In the genomic region with DNA sequence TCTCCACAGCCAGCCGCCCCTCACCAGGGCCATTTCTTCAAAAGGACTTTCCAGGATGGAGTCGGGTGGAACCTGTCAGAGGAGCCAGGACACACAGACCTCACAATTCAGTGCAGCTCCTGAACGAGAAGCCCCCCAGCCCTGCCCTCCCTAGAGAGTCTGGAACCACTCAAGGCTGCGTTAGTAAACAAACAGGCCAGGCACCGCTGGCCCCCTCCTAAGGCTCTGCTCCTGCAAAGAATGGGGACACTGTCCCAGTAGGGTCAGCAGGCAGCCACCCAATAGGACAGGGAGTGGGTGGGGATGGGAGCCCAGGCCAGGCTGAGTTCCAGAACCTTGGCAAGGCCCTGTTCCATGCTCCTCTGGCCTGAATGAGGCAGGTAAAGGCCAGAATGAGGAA, we compare ENCODE assay signal across 12 mouse cellular contexts. TPM values are rescaled to one million over a fixed set of nuclear protein-coding genes. Genes with fewer than 3 reads are reported as not detected.
A peak's percentile ranks its signal among the peaks of the same experiment; 100 is the strongest.
DNase-seq lines count a peak whose midpoint lies in the region; ATAC-seq and TF ChIP-seq lines count a peak whose summit lies in the region.
"Had no signal": no experiment of that assay in that cellular context is flagged by ENCODE, and none has a peak within 500 bp of the region (broad histone marks: within the 10 kb centered on the region; RNA-seq: fewer than 3 reads in every experiment).

No protein-coding gene starts in this region.

- no peak for TF ChIP-seq CTCF in forebrain, postnatal 0 days (IDR thresholded peaks at IDR 0.05; ENCODE audit: low read depth)

- H3K4me2 ChIP-seq in forebrain, postnatal 0 days (ENCODE audit: low read depth): no peak overlapping the region
- H3K4me2 ChIP-seq in forebrain, embryonic 11.5 days (ENCODE audit: low read depth, low read length, severe bottlenecking): no peak overlapping the region
- H3K4me2 ChIP-seq in intestine, embryonic 16.5 days (ENCODE audit: low read depth, low read length): no peak overlapping the region
- no peak overlapping the region for H3K4me2 ChIP-seq in intestine, embryonic 15.5 days (replicated peaks)
- H3K4me2 ChIP-seq: liver, embryonic 11.5 days had no signal

- 51% methylated on average over 5 of the region's 5 CpGs for WGBS in forebrain, postnatal 0 days
- 72% methylated on average over 5 of the region's 5 CpGs for WGBS in forebrain, embryonic 11.5 days
- 35% methylated on average over 5 of the region's 5 CpGs for WGBS in intestine, embryonic 16.5 days
- WGBS in intestine, embryonic 15.5 days: 20% methylated on average over 5 of the region's 5 CpGs

- ATAC-seq in forebrain, postnatal 0 days: peak; percentile 25; the same call in 1 of the 2 replicates
- ATAC-seq in forebrain, embryonic 11.5 days (replicated peaks; ENCODE audit: low FRiP score): no peak
- 0 out of 2 replicates have a peak, but pooled peaks have one; percentile 14 for ATAC-seq in intestine, embryonic 16.5 days
- no peak for ATAC-seq in intestine, embryonic 15.5 days
- ATAC-seq: intestine, postnatal 0 days had no signal

- no peak overlapping the region for H3K27ac ChIP-seq in forebrain, postnatal 0 days (ENCODE audit: low read depth, low read length)
- H3K27ac ChIP-seq in forebrain, embryonic 11.5 days (ENCODE audit: low read depth, low read length): no peak overlapping the region
- H3K27ac ChIP-seq in intestine, embryonic 16.5 days (ENCODE audit: low read length): no peak overlapping the region
- H3K27ac ChIP-seq in intestine, embryonic 15.5 days: no peak overlapping the region

- H3K27me3 ChIP-seq in forebrain, postnatal 0 days (ENCODE audit: insufficient read depth, low read length): no peaks in the 10 kb centered on the region
- no peaks in the 10 kb centered on the region for H3K27me3 ChIP-seq in forebrain, embryonic 11.5 days (ENCODE audit: control insufficient read depth, insufficient read depth, low read length)
- no peaks in the 10 kb centered on the region for H3K27me3 ChIP-seq in intestine, embryonic 16.5 days (replicated peaks; ENCODE audit: control insufficient read depth, insufficient read depth, low read length)
- H3K27me3 ChIP-seq in intestine, embryonic 15.5 days (replicated peaks): no peaks in the 10 kb centered on the region

- H3K4me1 ChIP-seq in forebrain, postnatal 0 days (ENCODE audit: insufficient read depth): no peaks in the 10 kb centered on the region; the same call in 1 of the 2 replicates
- peaks cover 12% of the 10 kb centered on the region for H3K4me1 ChIP-seq in forebrain, embryonic 11.5 days (replicated peaks; ENCODE audit: control insufficient read depth, insufficient read depth, low read length)
- no peaks in the 10 kb centered on the region for H3K4me1 ChIP-seq in intestine, embryonic 16.5 days (ENCODE audit: control insufficient read depth, insufficient read depth, low read length)
- H3K4me1 ChIP-seq in intestine, embryonic 15.5 days (replicated peaks): peaks cover 3% of the 10 kb centered on the region; the same call in 1 of the 2 replicates

- no peaks in the 10 kb centered on the region; the same call in 1 of the 2 replicates for H3K36me3 ChIP-seq in forebrain, postnatal 0 days (ENCODE audit: insufficient read depth)
- no peaks in the 10 kb centered on the region for H3K36me3 ChIP-seq in forebrain, embryonic 11.5 days (ENCODE audit: control insufficient read depth, insufficient read depth, low read length)
- H3K36me3 ChIP-seq in intestine, embryonic 16.5 days (ENCODE audit: control insufficient read depth, insufficient read depth, low read length): no peaks in the 10 kb centered on the region
- no peaks in the 10 kb centered on the region for H3K36me3 ChIP-seq in intestine, embryonic 15.5 days

- H3K9me3 ChIP-seq in forebrain, postnatal 0 days (ENCODE audit: low read length): no peaks in the 10 kb centered on the region
- H3K9me3 ChIP-seq in forebrain, embryonic 11.5 days (ENCODE audit: control insufficient read depth, low read length): no peaks in the 10 kb centered on the region
- H3K9me3 ChIP-seq in intestine, embryonic 16.5 days (ENCODE audit: control insufficient read depth, low read length): no peaks in the 10 kb centered on the region
- H3K9me3 ChIP-seq in intestine, embryonic 15.5 days: no peaks in the 10 kb centered on the region

- DNase-seq in forebrain, postnatal 0 days: no peak
- no peak for DNase-seq in forebrain, embryonic 11.5 days (ENCODE audit: low spot score)
- DNase-seq in right cerebral cortex, adult 18-20 months: peak; percentile 70
- DNase-seq in right cerebral cortex, postnatal 4 days: no peak
- DNase-seq in kidney, adult 11 months: no peak
- DNase-seq: adrenal gland, postnatal 10 days; heart, postnatal 14 days; kidney, postnatal 14 days had no signal

- no peak overlapping the region for H3K9ac ChIP-seq in forebrain, postnatal 0 days
- H3K9ac ChIP-seq in forebrain, embryonic 11.5 days (ENCODE audit: low read length): no peak overlapping the region
- no peak overlapping the region for H3K9ac ChIP-seq in intestine, embryonic 16.5 days (ENCODE audit: low read depth, low read length)
- no peak overlapping the region for H3K9ac ChIP-seq in intestine, embryonic 15.5 days

- H3K4me3 ChIP-seq in forebrain, postnatal 0 days (ENCODE audit: low read depth, low read length): no peak overlapping the region
- no peak overlapping the region for H3K4me3 ChIP-seq in forebrain, embryonic 11.5 days (ENCODE audit: low read depth, low read length)
- H3K4me3 ChIP-seq in intestine, embryonic 16.5 days (ENCODE audit: low read length): no peak overlapping the region
- H3K4me3 ChIP-seq in intestine, embryonic 15.5 days (replicated peaks): no peak overlapping the region

RNA-seq across cellular contexts. Expression of a gene that starts 5.5 kb away (rescaled TPM):
- total RNA-seq in forebrain, postnatal 0 days (2014; rRNA removed): 14.8 and 20.4 TPM in 2 replicates
- polyA plus RNA-seq in forebrain, postnatal 0 days (2015; fragmentation: Nextera tagmentation; extraction: Ambion mirVana): 22.1 and 22.8 TPM in 2 replicates
- 4.1 and 4.5 TPM in 2 replicates for polyA plus RNA-seq in forebrain, embryonic 11.5 days (2014; fragmentation: Nextera tagmentation; extraction: Ambion mirVana)
- polyA plus RNA-seq in intestine, embryonic 16.5 days (2015; fragmentation: Nextera tagmentation; extraction: Ambion mirVana): 15.1 and 15.8 TPM in 2 replicates
- polyA plus RNA-seq in intestine, embryonic 15.5 days (2015; fragmentation: Nextera tagmentation; extraction: Ambion mirVana): 14.6 and 15.3 TPM in 2 replicates

RNA-seq across cellular contexts. Expression of a gene that starts 48.6 kb away (rescaled TPM):
- 28.9 and 44.9 TPM in 2 replicates for total RNA-seq in forebrain, postnatal 0 days (2014; rRNA removed)
- 88.4 and 97.7 TPM in 2 replicates for polyA plus RNA-seq in forebrain, postnatal 0 days (2015; fragmentation: Nextera tagmentation; extraction: Ambion mirVana)
- polyA plus RNA-seq in forebrain, embryonic 11.5 days (2014; fragmentation: Nextera tagmentation; extraction: Ambion mirVana): 52.2 and 58.6 TPM in 2 replicates
- polyA plus RNA-seq in intestine, embryonic 16.5 days (2015; fragmentation: Nextera tagmentation; extraction: Ambion mirVana): 85.9 and 89.2 TPM in 2 replicates
- polyA plus RNA-seq in intestine, embryonic 15.5 days (2015; fragmentation: Nextera tagmentation; extraction: Ambion mirVana): 87.7 and 87.9 TPM in 2 replicates

RNA-seq across cellular contexts. Expression of a gene that starts 49.5 kb away (rescaled TPM):
- 299 and 313 TPM in 2 replicates for total RNA-seq in forebrain, postnatal 0 days (2014; rRNA removed)
- polyA plus RNA-seq in forebrain, postnatal 0 days (2015; fragmentation: Nextera tagmentation; extraction: Ambion mirVana): 258 and 305 TPM in 2 replicates
- polyA plus RNA-seq in forebrain, embryonic 11.5 days (2014; fragmentation: Nextera tagmentation; extraction: Ambion mirVana): 147 TPM in 2 replicates
- polyA plus RNA-seq in intestine, embryonic 16.5 days (2015; fragmentation: Nextera tagmentation; extraction: Ambion mirVana): 85.7 and 89.7 TPM in 2 replicates
- 105 and 116 TPM in 2 replicates for polyA plus RNA-seq in intestine, embryonic 15.5 days (2015; fragmentation: Nextera tagmentation; extraction: Ambion mirVana)

RNA-seq across cellular contexts. Expression of a gene that starts 49.7 kb away (rescaled TPM):
- total RNA-seq in forebrain, postnatal 0 days (2014; rRNA removed): 84.0 and 116 TPM in 2 replicates
- polyA plus RNA-seq in forebrain, postnatal 0 days (2015; fragmentation: Nextera tagmentation; extraction: Ambion mirVana): 90.1 and 91.7 TPM in 2 replicates
- polyA plus RNA-seq in forebrain, embryonic 11.5 days (2014; fragmentation: Nextera tagmentation; extraction: Ambion mirVana): 52.9 and 53.6 TPM in 2 replicates
- polyA plus RNA-seq in intestine, embryonic 16.5 days (2015; fragmentation: Nextera tagmentation; extraction: Ambion mirVana): 21.2 and 24.9 TPM in 2 replicates
- polyA plus RNA-seq in intestine, embryonic 15.5 days (2015; fragmentation: Nextera tagmentation; extraction: Ambion mirVana): 25.1 and 26.9 TPM in 2 replicates

Comparison
In these comparisons a context has a peak if more than half of its experiments do, and no peak if none do; other contexts are left out.
1. ATAC-seq: peak in forebrain, postnatal 0 days (single experiment) and intestine, embryonic 16.5 days (single experiment); none in forebrain, embryonic 11.5 days (single experiment) and intestine, embryonic 15.5 days (single experiment).